In genomic region chr12:106291476-106292046, GRCm38 (mm10) we compare ENCODE assay signal across 17 mouse cellular contexts.
DNase-seq lines count a peak whose midpoint lies in the region; ATAC-seq lines count a peak whose summit lies in the region.
"Had no signal": no experiment of that assay in that cellular context is flagged by ENCODE, and none has a peak within 500 bp of the region (broad histone marks: within the 10 kb centered on the region; RNA-seq: fewer than 3 reads in every experiment).

No protein-coding gene starts in this region.

- no peak overlapping the region for H3K4me2 ChIP-seq in forebrain, embryonic 15.5 days (replicated peaks)
- no peak overlapping the region for H3K4me2 ChIP-seq in forebrain, embryonic 14.5 days (ENCODE audit: low read length)
- 0 out of 2 replicates have a peak overlapping the region, but pooled peaks have one; percentile 20 for H3K4me2 ChIP-seq in lung, embryonic 16.5 days (ENCODE audit: low read depth, low read length)
- 0 out of 2 replicates have a peak overlapping the region, but pooled peaks have one; percentile 10 for H3K4me2 ChIP-seq in embryonic facial prominence, embryonic 15.5 days (replicated peaks)
- H3K4me2 ChIP-seq: heart, embryonic 12.5 days; hindbrain, embryonic 14.5 days had no signal

- H3K4me3 ChIP-seq in forebrain, embryonic 15.5 days, result no peak overlapping the region
- no peak overlapping the region for H3K4me3 ChIP-seq in forebrain, embryonic 14.5 days (ENCODE audit: low read depth, low read length)
- no peak overlapping the region for H3K4me3 ChIP-seq in lung, embryonic 16.5 days (ENCODE audit: low read length)
- no peak overlapping the region for H3K4me3 ChIP-seq in embryonic facial prominence, embryonic 15.5 days (replicated peaks)
- H3K4me3 ChIP-seq: heart, embryonic 12.5 days; hindbrain, embryonic 10.5 days had no signal

- DNase-seq in forebrain, embryonic 14.5 days (ENCODE audit: low spot score), result no peak
- no peak for DNase-seq in lung, postnatal 25 days (ENCODE audit: low spot score)
- DNase-seq in gastrocnemius, adult 8-10 months (ENCODE audit: low spot score in 2 of 2), result no peak
- no peak for DNase-seq in embryo, embryonic 9.5 days (ENCODE audit: extremely low spot score)
- DNase-seq: adrenal gland, postnatal 10 days; cerebellum, adult 11-12 months; cerebellum, adult 9-11 months; cerebellum, postnatal 36 days; gastrocnemius, postnatal 14 days; kidney, adult 2 months had no signal

- H3K4me1 ChIP-seq in forebrain, embryonic 15.5 days, result peaks cover 5% of the 10 kb centered on the region; the same call in 1 of the 2 replicates
- H3K4me1 ChIP-seq in forebrain, embryonic 14.5 days (ENCODE audit: control insufficient read depth, insufficient read depth, low read length), result no peaks in the 10 kb centered on the region
- no peaks in the 10 kb centered on the region for H3K4me1 ChIP-seq in lung, embryonic 16.5 days (replicated peaks; ENCODE audit: control insufficient read depth, insufficient read depth, low read length)
- no peaks in the 10 kb centered on the region for H3K4me1 ChIP-seq in embryonic facial prominence, embryonic 15.5 days
- H3K4me1 ChIP-seq: hindbrain, embryonic 10.5 days had no signal

- WGBS in forebrain, embryonic 15.5 days, result 54% methylated on average over 15 of the region's 15 CpGs
- 53% methylated on average over 15 of the region's 15 CpGs for WGBS in forebrain, embryonic 14.5 days
- 44% methylated on average over 15 of the region's 15 CpGs for WGBS in lung, embryonic 16.5 days
- 30% methylated on average over 15 of the region's 15 CpGs for WGBS in embryonic facial prominence, embryonic 15.5 days

- H3K9me3 ChIP-seq in forebrain, embryonic 15.5 days, result no peaks in the 10 kb centered on the region
- H3K9me3 ChIP-seq in forebrain, embryonic 14.5 days (replicated peaks; ENCODE audit: control insufficient read depth, low read length), result no peaks in the 10 kb centered on the region
- no peaks in the 10 kb centered on the region for H3K9me3 ChIP-seq in lung, embryonic 16.5 days (ENCODE audit: control insufficient read depth, low read length)
- H3K9me3 ChIP-seq in embryonic facial prominence, embryonic 15.5 days (replicated peaks), result no peaks in the 10 kb centered on the region
- H3K9me3 ChIP-seq: heart, embryonic 12.5 days; hindbrain, embryonic 10.5 days had no signal

- H3K36me3 ChIP-seq in forebrain, embryonic 15.5 days, result no peaks in the 10 kb centered on the region
- H3K36me3 ChIP-seq in forebrain, embryonic 14.5 days (ENCODE audit: control insufficient read depth, insufficient read depth, low read length), result no peaks in the 10 kb centered on the region
- H3K36me3 ChIP-seq in lung, embryonic 16.5 days (ENCODE audit: control insufficient read depth, insufficient read depth, low read length), result no peaks in the 10 kb centered on the region
- no peaks in the 10 kb centered on the region for H3K36me3 ChIP-seq in embryonic facial prominence, embryonic 15.5 days
- H3K36me3 ChIP-seq: heart, embryonic 12.5 days; hindbrain, embryonic 10.5 days had no signal

- no peaks in the 10 kb centered on the region for H3K27me3 ChIP-seq in forebrain, embryonic 15.5 days
- H3K27me3 ChIP-seq in forebrain, embryonic 14.5 days (replicated peaks; ENCODE audit: control insufficient read depth, insufficient read depth, low read length), result no peaks in the 10 kb centered on the region
- no peaks in the 10 kb centered on the region for H3K27me3 ChIP-seq in lung, embryonic 16.5 days (ENCODE audit: control insufficient read depth, insufficient read depth, low read depth, low read length)
- no peaks in the 10 kb centered on the region for H3K27me3 ChIP-seq in embryonic facial prominence, embryonic 15.5 days
- H3K27me3 ChIP-seq: heart, embryonic 12.5 days had no signal

- H3K9ac ChIP-seq in forebrain, embryonic 15.5 days (replicated peaks), result no peak overlapping the region
- H3K9ac ChIP-seq in forebrain, embryonic 14.5 days (ENCODE audit: low read length), result no peak overlapping the region
- H3K9ac ChIP-seq in lung, embryonic 16.5 days (ENCODE audit: low read length), result no peak overlapping the region
- no peak overlapping the region for H3K9ac ChIP-seq in embryonic facial prominence, embryonic 15.5 days
- H3K9ac ChIP-seq: heart, embryonic 12.5 days; hindbrain, embryonic 14.5 days had no signal

- peak overlapping the region; percentile 68 for H3K27ac ChIP-seq in forebrain, embryonic 15.5 days (replicated peaks)
- H3K27ac ChIP-seq in forebrain, embryonic 14.5 days (ENCODE audit: low read depth, low read length), result no peak overlapping the region
- H3K27ac ChIP-seq in lung, embryonic 16.5 days (ENCODE audit: low read length), result no peak overlapping the region
- H3K27ac ChIP-seq in embryonic facial prominence, embryonic 15.5 days (replicated peaks), result no peak overlapping the region
- H3K27ac ChIP-seq: hindbrain, embryonic 10.5 days; hindbrain, embryonic 14.5 days had no signal

- ATAC-seq in forebrain, embryonic 15.5 days (replicated peaks), result no peak
- ATAC-seq in forebrain, embryonic 14.5 days, result no peak
- no peak for ATAC-seq in lung, embryonic 16.5 days (ENCODE audit: low read depth)
- ATAC-seq in embryonic facial prominence, embryonic 15.5 days (ENCODE audit: insufficient number of reproducible peaks, low FRiP score, low TSS enrichment, low read depth), result no peak
- ATAC-seq: intestine, embryonic 16.5 days had no signal

Comparison
In these comparisons a context has a peak if more than half of its experiments do, and no peak if none do; other contexts are left out.
1. H3K4me2 ChIP-seq: peak in lung, embryonic 16.5 days (single experiment) and embryonic facial prominence, embryonic 15.5 days (single experiment); none in forebrain, embryonic 15.5 days (single experiment) and forebrain, embryonic 14.5 days (single experiment).